Mouse (Mus musculus) large intestine, adult 2 months (tissue): Measurements from ENCODE around the gene Ephb1. TPM values are rescaled to one million over a fixed set of nuclear protein-coding genes. Genes with fewer than 3 reads are reported as not detected.

ENCODE experiments used
- DNase-seq: peaks from one replicate; pipeline ENCODE4 v3.0.0-alpha.2; 2012; ENCODE audit warnings: low read depth, low spot score
- WGBS: fragments of 180-500 bp; shearing (Covaris S2); methylation state at CpG from one replicate; pipeline ENCODE4 v1.1.7; 2018; 5-methylcytosine and 5-hydroxymethylcytosine counted together
- polyA plus RNA-seq: library from polyadenylated mRNA; depleted of rRNA; stranded (reverse); fragments of >200 nt; gene quantifications from 2 replicates; pipeline ENCODE4 v1.2.3, GENCODE M21; 2012

Gene Ephb1
- polyA plus RNA-seq, 1 experiment: 0.56 TPM

DNA sequence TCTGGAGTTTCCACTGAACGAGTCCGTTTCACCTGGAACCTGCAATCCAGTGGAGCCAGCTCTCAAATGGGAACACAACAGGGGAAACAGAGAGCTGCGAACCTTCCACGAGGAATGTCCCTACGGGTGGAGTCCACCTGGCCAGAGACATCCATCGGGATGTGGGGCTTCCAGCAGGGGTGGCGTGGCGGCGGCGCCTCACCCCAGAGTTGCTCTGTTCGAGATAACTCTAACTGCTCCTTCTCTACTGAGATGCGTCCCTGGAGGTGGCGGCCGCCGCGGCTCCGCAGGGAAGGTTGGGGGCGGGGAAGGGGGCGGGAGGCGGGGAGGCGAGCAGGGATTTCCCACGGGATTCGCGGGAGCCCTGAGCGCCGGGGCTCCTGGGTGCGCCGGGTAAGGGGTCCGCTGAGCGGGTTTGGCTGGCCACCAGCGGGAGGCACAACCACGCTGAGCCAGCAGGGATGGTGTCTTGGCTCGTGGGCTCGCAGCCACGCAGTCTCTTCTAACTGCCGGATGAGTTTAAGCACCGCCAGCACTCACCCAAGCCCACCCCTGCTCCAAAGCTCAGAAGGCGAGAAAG lies 1.3 kb downstream of the Ephb1 start:
- DNase-seq: no peak
- 2% methylated on average over 35 of the region's 38 CpGs for WGBS

DNA sequence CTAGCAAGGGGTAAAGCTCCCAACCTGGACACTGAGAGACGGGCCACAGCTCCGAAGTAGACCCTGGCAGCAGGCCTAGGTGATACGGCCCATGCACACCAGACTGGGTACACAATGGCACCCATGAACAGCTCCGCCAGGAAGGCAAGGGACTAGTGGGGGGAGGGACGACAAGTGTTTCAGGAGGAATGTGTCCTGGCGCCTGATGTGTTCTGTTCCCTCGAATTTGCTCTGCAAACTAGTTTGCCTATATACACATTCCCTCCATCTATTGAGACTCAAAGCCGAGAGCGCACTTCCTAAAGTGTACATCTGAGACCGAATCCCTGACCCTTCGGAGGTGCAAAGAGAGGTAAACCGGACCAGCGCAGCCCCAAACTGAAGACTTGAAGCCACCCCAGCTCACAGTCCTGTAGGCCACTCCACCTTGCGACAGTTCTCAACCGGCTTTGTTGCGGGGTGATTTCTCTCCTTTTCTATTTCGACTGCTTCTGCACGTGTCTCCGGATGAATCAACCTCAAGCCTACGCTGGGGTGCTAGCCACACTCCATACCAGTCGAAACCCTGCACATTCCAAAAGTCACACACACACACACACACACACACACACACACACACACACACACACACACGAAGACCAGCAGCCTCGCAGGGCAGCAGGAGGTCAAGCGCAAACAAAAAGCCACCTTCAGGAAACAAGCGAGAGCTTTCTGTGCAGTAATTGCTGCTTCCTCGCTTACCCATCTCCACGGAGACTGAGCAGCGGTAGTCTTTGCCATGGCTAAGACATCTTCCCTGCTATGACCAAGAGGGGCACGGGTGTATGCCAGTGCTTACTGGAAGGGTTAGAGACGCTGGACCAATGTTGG lies 2.1 kb downstream of the Ephb1 start:
- 5% methylated on average over 30 of the region's 30 CpGs for WGBS
- no peak for DNase-seq

DNA sequence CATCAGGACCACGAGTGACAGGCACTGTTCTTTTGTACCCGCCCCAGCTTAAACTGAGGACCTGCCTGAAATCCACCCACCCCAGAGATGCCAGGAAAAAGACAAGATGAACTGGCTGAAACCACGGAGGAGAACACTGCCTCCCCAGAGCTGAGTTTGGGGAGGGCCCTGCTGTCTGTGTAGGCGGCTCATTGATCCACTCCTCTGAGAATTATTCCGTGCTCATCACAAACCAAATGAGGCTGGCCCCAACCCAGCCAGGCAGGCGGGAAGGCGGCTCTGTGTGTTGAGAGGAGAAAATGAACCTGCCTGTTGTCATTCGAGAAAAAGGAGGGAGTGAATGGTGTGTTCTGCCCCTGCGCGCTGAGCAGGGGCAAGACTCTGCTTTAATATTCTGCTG lies 2.8 kb downstream of the Ephb1 start:
- no peak for DNase-seq
- WGBS: 8% methylated on average over 10 of the region's 10 CpGs

DNA sequence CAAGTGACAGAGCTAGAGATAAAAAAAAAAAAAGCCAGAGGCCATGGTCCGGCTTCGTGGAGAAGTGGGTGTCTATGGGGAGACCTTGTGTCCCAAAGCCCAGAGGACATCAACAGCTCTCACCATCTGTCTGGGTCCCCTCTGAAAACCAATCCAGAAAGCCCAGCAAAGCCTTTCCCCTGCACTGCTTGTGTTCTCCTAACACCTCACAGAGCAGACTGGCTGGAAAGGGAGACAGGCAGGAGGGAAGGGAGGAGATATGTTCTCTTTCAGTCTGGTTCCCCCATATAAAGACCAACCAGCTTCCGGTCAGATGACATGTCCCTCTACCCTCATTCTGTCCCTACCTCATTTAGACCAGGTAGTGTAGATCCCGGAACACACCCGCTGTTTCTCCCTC lies 3.3 kb downstream of the Ephb1 start:
- no peak for DNase-seq
- WGBS: 48% methylated on average over 5 of the region's 5 CpGs

DNA sequence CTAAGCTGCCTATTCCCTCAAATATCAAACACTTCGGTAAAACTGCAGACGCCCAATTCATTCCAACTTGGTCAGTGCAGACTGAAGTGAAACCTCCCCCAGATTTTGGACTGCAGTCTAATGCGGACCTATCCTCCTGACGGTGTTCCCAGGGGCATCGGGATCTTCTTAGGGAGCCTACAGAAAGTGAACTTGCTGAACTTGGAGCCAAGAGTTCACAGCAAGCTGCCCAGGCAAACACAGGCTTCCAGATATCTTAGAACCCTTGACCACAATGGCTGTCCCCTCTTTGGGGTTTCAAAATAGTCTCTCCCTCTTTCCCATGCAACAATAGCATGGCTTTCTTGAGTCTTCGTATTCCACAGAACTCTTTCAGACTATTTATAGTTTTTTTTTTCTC lies 3.8 kb downstream of the Ephb1 start:
- 77% methylated on average over 6 of the region's 6 CpGs for WGBS

DNA sequence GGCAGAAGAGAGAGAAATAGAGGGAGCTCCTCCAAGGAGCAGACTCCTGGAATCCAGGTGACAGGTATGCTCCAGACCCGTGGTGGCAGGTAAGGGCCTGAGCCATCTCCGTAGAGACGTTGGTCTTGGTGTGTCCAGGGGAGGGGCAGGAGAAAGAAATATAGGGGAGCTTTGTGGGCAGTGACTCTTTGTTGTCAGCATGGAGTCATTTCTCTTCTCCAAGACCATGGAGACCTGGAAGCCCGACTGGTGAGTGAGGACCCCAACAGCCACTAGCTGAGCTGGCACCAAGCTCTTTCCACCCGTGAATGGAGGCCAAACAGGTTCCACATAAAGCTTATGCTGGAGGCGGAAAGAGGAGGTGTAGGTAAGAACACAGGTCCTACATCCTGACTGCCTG lies 4.4 kb downstream of the Ephb1 start:
- WGBS: 67% methylated on average over 6 of the region's 6 CpGs
- no peak for DNase-seq

More for the DNA sequence above, 3.8 kb downstream of the Ephb1 start:
- no peak for DNase-seq

DNA sequence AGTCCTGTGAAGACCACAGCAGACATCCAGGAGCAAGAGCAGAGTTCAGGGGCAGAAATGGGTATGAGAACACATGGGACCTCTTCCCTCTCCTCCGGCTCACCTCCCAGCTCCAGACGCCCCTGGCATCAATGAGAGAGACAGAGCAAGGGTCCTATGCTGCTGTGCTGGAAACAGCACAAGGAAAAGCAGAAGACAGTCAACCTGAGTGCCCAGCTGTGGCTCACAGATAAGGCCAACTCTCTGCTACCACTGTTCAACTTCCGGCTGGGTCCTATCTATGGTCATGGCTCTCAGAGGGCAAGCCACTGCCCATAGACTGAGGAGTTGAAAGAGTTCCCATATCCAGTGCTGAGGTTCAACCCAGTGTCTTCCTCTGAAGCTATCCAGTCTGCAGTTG lies 7.7 kb downstream of the Ephb1 start:
- WGBS: 80% methylated on average over 3 of the region's 3 CpGs
- no peak for DNase-seq

DNA sequence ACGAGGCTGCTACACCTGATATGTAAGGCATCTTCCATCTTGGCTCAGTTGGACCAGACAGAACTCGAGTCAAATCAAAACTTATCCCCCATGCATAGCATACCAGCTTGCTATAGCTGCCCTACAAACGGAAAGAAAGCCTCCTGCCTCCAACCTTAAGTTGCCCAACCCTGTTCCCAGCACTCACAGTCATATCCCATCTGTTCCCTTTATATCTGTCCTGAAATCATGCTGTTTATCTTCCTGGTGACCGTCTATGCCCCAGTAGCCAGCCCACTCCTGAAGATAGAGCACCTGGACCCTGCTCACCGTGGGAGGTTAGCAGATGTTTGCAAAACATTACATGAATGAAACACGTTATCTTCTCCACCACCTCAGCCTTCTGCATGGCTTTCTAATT lies 9.0 kb downstream of the Ephb1 start:
- 63% methylated on average over 6 of the region's 6 CpGs for WGBS
- DNase-seq: no peak

DNA sequence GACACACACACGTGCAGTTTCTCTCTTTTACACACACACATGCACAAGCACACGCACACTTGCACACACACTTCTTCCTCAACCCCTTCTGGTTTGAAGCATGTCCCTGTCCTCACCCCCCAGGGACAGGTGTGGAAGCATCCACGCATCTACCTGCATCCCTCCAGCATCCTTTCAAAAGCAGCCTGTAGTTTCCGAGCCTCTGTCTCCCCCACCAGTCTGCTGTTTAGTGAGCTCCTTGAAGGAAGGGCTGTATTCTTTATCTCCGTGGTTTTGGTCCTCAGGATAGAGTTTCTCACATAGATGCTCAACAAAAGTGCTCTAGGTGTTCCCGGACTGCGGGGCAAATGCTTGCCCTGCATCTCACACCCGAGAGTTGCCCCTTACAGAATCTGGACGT lies 9.4 kb downstream of the Ephb1 start:
- WGBS: 73% methylated on average over 9 of the region's 9 CpGs

DNA sequence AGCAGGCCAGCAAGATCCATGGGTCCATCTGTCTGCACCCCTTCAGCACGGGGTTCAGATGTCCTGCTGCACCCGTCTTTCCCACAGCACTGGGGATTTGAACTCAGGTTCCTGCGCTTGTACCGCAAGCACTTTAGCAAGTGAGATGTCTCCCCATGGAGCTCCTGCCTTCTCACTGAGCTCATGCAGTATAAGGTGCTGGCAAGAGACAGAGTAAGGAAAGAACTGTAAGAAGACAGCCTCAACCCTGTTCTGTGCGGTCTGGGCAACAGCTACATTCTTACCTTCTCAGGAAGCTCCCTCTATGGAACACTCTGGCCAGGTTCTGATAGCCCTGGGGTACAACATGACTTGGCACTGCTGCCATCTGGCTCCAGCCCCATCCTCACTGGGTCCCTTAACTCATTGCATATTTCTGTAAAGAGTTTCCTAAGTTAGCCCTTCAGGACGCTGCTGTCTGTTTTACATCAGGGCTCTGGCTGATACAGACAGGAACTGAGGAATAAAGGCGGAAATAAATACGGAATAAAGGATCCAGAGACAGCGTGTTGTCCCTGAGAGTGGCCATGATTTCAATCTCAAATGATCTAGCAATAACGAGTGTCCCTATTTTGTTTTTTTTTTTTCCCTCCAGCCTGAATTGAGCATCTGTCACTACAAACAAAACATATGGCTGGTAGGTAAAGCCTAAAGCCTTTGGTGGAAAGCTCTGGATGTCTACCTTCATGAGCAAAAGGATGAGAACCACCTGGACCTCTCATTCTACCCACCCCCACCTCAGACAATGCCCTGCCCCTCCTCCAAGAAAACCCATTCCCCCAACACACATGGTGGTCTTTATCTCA lies 10.2 kb downstream of the Ephb1 start:
- DNase-seq: no peak
- WGBS: 83% methylated on average over 10 of the region's 10 CpGs

More for the DNA sequence above, 9.4 kb downstream of the Ephb1 start:
- DNase-seq: no peak

DNA sequence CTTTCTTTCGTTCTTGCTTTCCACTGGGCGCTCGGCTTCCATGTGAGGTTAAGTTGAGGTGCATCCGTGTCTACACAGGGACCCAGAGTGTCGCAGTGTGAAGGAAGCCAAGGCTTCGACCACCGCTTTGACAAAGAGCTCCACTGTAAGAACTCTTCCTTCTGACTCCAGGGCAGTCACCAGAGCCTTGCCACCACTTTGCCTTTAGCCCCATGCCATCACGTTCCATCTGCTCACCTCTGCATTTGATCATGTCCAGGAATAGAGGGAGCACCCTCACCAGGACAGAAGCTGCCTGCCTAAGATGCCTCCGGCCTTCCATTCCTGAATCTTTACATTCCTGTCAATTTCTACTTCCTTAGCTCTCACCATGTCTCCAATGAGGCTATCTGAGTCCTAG lies 11.4 kb downstream of the Ephb1 start:
- DNase-seq: no peak
- 92% methylated on average over 9 of the region's 9 CpGs for WGBS

DNA sequence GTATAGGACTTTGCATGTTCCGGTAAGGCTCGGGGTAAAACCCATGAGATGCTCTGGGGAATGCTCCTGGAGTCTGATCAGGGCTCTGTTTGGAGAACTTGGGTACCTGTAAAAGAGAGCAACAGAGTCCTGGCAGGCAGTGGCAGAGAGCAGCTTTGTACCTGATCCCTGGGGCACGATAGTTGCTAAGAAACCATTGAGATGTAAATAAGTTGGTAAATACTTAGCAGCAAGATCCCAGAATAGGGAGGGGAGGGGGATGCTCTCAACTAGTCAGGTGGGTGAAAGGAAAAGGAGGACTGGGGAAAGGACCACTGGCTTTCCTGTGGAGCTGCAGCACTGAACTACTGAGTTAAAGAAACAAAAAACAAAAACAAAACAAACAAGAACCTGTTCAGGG lies 12.5 kb downstream of the Ephb1 start:
- 51% methylated on average over 3 of the region's 3 CpGs for WGBS
- DNase-seq: no peak

DNA sequence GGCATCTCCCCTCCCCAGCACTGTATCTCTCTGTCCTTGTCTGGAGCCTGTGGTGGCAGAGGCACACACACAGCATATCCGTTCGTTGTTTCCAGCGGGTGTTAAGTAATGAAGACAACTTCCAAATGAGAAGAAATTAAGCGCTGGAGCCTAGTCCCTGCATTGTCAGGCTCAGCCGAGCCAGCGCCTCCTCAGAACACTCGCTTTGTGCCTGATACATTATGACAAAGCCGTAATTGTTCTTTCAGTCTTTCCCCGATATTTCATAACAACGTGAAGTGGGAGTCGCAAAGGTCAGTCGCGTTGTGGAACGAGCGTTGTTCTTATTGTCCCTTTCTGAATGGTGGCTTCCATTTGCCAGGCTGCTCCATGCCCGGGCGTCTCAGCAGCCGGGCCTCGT lies 13.7 kb downstream of the Ephb1 start:
- DNase-seq: no peak
- WGBS: 87% methylated on average over 19 of the region's 19 CpGs

DNA sequence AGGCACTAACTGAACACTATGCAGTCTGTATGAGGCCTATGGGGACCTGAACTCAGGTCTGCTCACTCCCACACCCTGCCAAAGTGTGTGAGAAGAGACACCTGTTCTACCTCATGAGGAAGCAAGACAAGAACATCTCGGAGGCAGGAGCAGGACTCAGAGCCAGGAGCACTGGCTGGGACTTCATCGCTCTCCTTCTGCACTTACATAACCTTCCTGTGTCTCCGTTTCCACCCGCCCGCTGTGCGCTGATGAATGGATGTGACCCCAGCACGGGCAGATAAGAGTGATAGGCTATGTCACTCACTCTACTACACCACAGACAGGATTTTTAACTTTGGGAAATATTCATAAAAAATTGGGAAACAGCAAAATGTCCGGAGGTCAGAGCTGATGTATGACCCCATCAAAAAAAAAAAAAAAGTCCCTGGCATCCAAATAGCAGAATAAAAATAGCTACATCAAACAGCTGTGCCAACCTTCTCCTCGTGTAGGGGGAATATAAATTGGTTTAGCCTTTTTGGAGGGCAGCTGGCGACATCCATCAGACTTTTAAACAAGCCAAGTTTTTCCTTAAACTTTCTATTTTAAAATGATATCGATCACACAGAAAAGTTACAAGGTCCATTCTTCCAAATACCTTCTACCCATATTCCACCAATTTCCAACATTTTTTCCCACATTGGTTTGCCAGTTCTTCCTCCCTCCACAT lies 18.8 kb downstream of the Ephb1 start:
- WGBS: 74% methylated on average over 11 of the region's 11 CpGs
- DNase-seq: no peak

DNA sequence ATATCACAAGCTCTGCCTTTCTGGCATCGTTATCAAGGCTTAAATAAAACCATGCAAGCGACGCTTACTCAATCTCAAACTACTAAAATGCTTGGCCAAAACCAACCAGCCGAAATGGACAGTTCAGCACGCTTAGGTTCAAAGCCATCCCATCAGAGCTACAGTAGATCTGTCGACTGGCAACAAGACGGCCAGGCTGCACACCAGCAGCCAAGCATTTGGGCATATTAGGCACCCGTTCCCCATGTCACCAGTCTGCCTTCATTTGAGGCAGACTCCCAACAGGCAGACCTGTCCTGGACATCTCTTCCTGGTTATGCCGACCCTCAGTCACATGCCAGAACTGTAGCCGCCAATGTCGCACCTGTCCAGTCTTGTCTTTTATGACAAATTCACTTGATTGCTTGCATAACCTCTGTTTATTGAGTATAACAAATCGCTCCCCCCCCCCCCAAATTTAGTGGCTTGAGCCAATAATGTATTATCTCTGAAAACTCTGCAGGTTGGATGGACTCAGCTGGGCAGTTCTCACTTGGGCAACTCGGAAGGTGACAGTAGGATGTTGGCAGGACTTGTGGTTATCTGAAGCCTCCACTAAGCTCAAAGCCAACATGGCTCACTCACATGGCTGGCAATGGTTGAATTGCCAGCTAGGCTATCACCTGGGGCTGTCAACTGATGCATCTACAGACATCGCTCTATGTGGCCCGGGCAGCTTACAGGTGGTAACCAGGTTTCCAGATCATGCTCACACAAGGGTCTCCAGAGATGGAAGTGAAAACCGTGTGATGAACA lies 24.0 kb downstream of the Ephb1 start:
- WGBS: 87% methylated on average over 16 of the region's 16 CpGs
- DNase-seq: no peak

DNA sequence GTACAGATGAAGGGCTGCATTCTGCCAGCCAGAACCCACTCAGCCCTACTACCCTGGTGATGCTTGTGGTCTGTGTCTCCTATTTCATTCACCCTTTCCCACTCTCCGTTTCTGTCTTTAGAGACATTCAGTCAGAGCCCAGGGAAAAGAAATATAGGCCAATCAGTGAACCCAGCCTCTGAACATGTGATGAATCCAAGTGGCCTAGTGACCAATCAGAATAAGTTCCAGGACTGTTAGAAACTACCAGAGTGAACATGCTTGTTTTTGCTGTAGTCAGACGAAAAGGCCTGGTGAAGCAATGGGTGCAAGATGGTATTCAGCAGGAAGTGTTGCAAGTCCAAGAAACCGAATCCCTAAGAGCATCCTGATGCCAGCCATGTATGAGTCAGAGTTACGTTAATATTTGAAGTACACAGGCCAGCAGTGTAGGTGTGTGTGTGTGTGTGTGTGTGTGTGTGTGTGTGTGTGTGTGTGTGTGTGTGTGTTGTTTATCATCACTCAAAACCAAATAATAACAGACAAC lies 26.8 kb downstream of the Ephb1 start:
- DNase-seq: no peak

DNA sequence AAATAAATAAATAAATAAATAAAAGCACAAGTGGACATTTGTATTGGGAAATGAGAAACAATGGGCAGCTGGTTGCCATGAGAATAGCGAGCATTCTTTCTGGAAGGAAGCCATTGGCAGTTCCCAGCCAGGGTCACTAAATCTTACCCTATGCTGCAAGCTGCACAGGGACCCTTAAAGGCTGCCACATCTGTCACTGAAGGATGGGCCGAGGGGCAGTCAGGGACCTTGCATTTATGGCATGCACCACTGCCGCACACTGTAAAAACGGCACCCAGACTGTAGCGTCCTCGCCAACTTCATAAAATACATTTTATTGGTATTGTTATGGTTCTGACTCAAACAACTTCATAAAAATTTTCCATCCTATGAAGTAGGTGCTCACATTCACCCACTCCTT lies 39.1 kb downstream of the Ephb1 start:
- 60% methylated on average over 6 of the region's 6 CpGs for WGBS
- no peak for DNase-seq

More for the DNA sequence above, 26.8 kb downstream of the Ephb1 start:
- 66% methylated on average over 4 of the region's 4 CpGs for WGBS

DNA sequence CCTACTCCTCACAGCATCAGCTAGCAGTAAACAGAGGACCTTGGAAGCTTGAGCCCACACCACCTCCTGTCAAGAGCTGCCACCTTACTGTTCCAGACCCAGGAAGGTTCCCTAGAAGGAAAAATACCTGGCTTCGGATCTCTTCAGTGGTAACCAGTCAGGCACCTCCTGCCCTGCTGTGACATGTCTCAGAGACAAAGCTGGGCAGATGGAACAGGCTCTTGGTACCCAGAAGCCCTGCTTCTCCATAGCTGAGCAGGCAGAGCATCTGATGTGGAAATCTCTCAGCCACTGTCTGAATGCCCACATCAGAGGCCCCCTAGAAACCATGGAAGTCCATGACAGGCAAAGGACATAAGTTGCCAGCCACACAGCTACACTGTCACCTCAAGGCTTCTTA lies 39.7 kb downstream of the Ephb1 start:
- no peak for DNase-seq
- 81% methylated on average over 1 of the region's 1 CpGs for WGBS

DNA sequence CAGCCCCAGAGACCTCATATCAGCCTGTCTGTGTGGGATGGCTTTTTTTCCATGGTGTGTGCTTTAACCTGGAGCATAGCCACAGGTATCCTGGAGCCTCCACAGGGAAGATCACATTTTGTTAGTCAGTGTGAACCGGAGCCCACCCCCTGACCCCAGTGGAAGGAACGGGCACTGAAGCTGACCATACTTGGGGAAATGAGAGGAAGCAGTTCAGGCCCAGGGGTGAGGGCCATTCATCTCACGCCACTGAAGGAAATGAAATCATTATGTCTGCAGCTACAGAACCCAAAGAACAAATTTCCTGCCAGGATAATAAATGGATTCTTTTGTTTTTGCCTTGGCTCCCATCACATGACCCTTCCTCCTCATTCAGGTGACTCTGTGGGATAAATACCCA lies 44.1 kb downstream of the Ephb1 start:
- DNase-seq: no peak
- WGBS: 55% methylated on average over 3 of the region's 3 CpGs
